Mouse (Mus musculus): ENCODE measurements at regions not wholly inside any gene's neighbourhood (a gene's known extent, or its start where the extent isn't known, plus 50 kb on each side); places are given as distances from the start of the nearest gene placed in this dataset.

DNA sequence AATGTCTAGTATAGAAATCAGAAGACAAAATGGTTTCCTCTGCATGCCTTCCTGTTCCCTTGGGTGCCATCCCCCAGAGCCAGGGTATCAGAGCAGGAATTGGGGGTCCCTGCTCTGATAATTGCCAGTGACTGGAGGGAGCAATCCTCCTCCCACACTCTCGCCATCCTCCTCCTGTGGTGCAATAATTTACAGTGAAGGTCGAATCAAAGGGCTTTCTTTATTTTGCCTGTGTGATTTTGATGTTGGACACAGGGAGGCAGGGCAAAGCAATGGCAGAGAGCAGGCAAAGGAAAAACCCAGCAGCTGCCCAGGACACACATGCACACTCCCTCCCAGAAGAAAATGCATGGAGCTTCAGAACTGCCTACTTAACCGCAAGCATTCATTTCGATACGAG is 847.8 kb upstream of the Gm5150 start:
- peak; percentile 85 for ATAC-seq (ENCODE audit: low FRiP score, low TSS enrichment)
- peak; percentile 74 for DNase-seq
- H3K4me2 ChIP-seq (ENCODE audit: low read length) = peak overlapping the region; percentile 24; the same call in 1 of the 2 replicates

DNA sequence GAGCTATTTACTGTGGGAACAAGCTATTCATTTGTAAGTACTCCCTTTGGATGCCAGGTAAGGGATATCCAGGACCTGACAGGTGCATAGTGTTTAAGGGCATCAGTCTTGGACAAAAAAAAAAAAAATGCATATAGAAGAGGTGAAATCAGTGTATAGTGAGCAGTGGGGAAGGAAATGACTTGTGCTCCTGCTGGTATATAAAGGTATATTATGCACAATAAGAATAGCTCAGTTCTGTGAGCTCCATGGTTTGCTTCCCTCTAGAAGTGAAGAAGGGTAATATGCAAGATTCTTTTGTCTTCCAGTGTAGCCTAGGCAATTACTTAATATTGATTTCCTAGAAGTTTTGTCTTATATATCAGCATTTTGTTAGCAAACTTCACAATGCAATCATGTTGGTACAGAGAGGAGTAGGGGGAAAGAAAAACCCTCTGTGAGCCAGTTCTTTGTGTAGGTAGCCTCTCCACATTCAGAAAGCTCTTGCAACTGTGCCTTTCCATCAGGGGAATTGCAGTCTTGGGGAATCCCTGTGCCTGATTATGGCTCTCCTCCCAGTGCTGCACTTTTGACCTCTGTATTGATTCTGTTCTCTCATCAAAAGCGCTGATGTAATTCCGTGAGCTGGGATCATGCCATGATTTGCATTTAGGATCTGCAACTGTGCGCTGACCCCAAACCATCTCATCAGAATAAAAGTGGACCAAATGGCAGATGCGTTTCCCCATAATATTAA is 840.7 kb upstream of the Gm5150 start:
- no peaks in the 10 kb centered on the region for H3K36me3 ChIP-seq (ENCODE audit: control insufficient read depth, insufficient read depth, low read length)
- H3K4me3 ChIP-seq (replicated peaks; ENCODE audit: low read depth, low read length) = no peak overlapping the region
- ATAC-seq (ENCODE audit: low FRiP score, low TSS enrichment) (no peak), DNase-seq (no peak)
- no peaks in the 10 kb centered on the region for H3K9me3 ChIP-seq (ENCODE audit: control insufficient read depth, low read length)
- WGBS = 10% methylated on average over 4 of the region's 4 CpGs
- no peak overlapping the region for H3K4me2 ChIP-seq (ENCODE audit: low read length)
- H3K27ac ChIP-seq (replicated peaks; ENCODE audit: low read depth, low read length) = peak overlapping the region; percentile 63
- H3K9ac ChIP-seq (replicated peaks; ENCODE audit: low read length) = no peak overlapping the region
- H3K4me1 ChIP-seq (ENCODE audit: control insufficient read depth, insufficient read depth, low read length) = peaks cover 4% of the 10 kb centered on the region; the same call in 1 of the 2 replicates
- H3K27me3 ChIP-seq (ENCODE audit: control insufficient read depth, insufficient read depth, low read length) = no peaks in the 10 kb centered on the region

More for the DNA sequence above, 847.8 kb upstream of the Gm5150 start:
- Histone ChIP-seq H3K4me1 (ENCODE audit: control insufficient read depth, insufficient read depth, low read length) (peaks cover 29% of the 10 kb centered on the region), H3K36me3 (ENCODE audit: control insufficient read depth, insufficient read depth, low read length) (no peaks in the 10 kb centered on the region), H3K9ac (replicated peaks; ENCODE audit: low read length) (0 out of 2 replicates have a peak overlapping the region, but pooled peaks have one; percentile 0), H3K27me3 (ENCODE audit: control insufficient read depth, insufficient read depth, low read length) (no peaks in the 10 kb centered on the region), H3K27ac (replicated peaks; ENCODE audit: low read depth, low read length) (peak overlapping the region; percentile 86), H3K9me3 (ENCODE audit: control insufficient read depth, low read length) (no peaks in the 10 kb centered on the region), H3K4me3 (replicated peaks; ENCODE audit: low read depth, low read length) (no peak overlapping the region)
- WGBS = 27% methylated on average over 5 of the region's 5 CpGs

DNA sequence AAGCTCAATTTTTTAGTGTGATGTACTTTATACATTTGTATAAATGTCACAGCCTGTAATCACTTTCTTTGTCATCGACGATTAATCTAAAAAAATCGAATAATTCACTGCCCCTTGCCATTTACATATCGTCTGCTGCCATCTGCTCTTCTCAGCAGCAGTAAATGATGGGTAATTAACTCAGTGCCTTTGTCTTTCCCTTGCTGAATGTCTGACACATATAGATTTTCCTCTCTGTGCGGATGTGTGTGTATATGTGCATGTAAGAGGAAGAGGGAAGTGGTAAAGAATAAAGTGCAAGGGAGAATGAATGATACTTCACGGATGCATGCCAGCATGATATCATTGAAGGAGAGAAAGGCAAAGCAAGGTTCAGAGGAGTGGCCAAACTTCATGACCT is 814.3 kb upstream of the Gm5150 start:
- H3K27me3 ChIP-seq (ENCODE audit: control insufficient read depth, insufficient read depth, low read length) = no peaks in the 10 kb centered on the region
- H3K4me2 ChIP-seq (ENCODE audit: low read length) = no peak overlapping the region
- no peaks in the 10 kb centered on the region for H3K36me3 ChIP-seq (ENCODE audit: control insufficient read depth, insufficient read depth, low read length)
- ATAC-seq (ENCODE audit: low FRiP score, low TSS enrichment) (no peak), DNase-seq (peak; percentile 31)
- peak overlapping the region; percentile 90 for H3K27ac ChIP-seq (replicated peaks; ENCODE audit: low read depth, low read length)
- no peaks in the 10 kb centered on the region for H3K9me3 ChIP-seq (ENCODE audit: control insufficient read depth, low read length)
- 36% methylated on average over 6 of the region's 6 CpGs for WGBS
- H3K9ac ChIP-seq (replicated peaks; ENCODE audit: low read length) = no peak overlapping the region
- H3K4me1 ChIP-seq (ENCODE audit: control insufficient read depth, insufficient read depth, low read length) = 0 out of 2 replicates have a peak, but pooled peaks cover 10% of the 10 kb centered on the region
- no peak overlapping the region for H3K4me3 ChIP-seq (replicated peaks; ENCODE audit: low read depth, low read length)

DNA sequence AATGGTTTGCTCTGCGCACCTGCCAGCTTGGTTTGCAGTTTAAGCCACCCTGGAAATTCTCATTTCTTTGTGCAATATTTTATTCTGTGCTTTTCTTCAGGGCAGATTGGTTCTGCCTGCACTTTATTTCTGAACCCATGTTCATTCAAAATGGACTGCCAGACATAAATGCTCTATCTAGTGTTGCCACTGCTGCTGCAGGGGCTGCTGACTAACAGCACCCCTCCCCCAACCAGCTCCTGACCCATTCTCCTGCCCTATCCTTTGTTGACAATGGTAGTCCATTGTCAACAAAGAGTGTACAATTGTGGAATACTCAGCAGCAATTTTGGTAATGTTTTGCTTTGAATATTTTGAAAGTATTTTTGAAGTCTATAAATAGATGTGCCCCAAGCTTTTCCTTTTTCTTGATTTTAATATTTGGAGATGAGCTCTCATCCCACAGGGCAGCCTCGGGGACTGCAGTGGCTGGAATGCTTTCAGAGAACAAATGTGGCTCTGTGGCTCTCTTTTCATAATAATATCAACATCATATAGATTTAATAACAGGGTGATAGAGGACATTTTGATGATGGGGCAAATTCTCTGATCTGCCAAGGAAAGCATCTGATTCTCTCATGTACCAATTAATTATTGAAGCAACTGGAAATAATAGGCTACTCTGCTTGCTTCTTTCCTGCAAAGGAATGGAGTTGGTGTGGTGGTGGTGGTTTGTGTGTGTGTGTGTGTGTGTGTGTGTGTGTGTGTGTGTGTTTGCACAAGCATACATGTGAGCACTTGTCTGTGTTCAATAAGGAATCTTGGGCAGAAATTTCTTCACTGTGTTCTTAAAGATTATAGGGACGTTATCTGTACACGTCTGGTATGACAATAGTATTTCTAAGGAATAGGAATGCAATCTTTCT is 813.2 kb upstream of the Gm5150 start:
- peak overlapping the region; percentile 90 for H3K27ac ChIP-seq (replicated peaks; ENCODE audit: low read depth, low read length)
- H3K27me3 ChIP-seq (ENCODE audit: control insufficient read depth, insufficient read depth, low read length) = no peaks in the 10 kb centered on the region
- H3K9me3 ChIP-seq (ENCODE audit: control insufficient read depth, low read length) = no peaks in the 10 kb centered on the region
- no peaks in the 10 kb centered on the region for H3K36me3 ChIP-seq (ENCODE audit: control insufficient read depth, insufficient read depth, low read length)
- ATAC-seq (ENCODE audit: low FRiP score, low TSS enrichment) (peak; percentile 89), DNase-seq (peak; percentile 82)
- H3K4me1 ChIP-seq (ENCODE audit: control insufficient read depth, insufficient read depth, low read length) = 0 out of 2 replicates have a peak, but pooled peaks cover 10% of the 10 kb centered on the region
- H3K4me3 ChIP-seq (replicated peaks; ENCODE audit: low read depth, low read length) = no peak overlapping the region
- H3K9ac ChIP-seq (replicated peaks; ENCODE audit: low read length) = no peak overlapping the region; the same call in 1 of the 2 replicates
- H3K4me2 ChIP-seq (ENCODE audit: low read length) = peak overlapping the region; percentile 40
- 45% methylated on average over 4 of the region's 4 CpGs for WGBS

DNA sequence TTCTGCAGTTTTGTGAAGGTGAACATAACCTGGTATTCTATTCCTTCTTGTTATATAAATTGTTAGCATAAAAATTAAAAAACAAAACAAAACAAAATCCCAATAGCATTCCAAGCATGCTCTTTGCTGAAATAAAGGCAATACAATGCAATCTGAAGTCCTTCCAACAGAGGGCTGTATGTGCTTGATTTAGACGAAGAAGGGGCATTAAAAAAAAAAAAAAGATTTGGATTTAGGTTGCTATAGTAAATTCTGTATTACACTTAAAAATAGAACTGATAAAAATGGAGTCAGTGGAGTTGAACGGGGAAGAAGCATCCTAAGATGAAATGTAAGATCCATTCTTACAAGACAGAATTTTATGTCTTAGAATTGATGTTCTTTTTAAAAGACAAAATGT is 810.6 kb upstream of the Gm5150 start:
- WGBS = 11% methylated on average over 2 of the region's 2 CpGs
- Histone ChIP-seq H3K4me3 (replicated peaks; ENCODE audit: low read depth, low read length) (no peak overlapping the region), H3K4me1 (ENCODE audit: control insufficient read depth, insufficient read depth, low read length) (0 out of 2 replicates have a peak, but pooled peaks cover 10% of the 10 kb centered on the region), H3K27ac (replicated peaks; ENCODE audit: low read depth, low read length) (no peak overlapping the region), H3K4me2 (ENCODE audit: low read length) (no peak overlapping the region), H3K9ac (replicated peaks; ENCODE audit: low read length) (no peak overlapping the region), H3K36me3 (ENCODE audit: control insufficient read depth, insufficient read depth, low read length) (no peaks in the 10 kb centered on the region), H3K9me3 (ENCODE audit: control insufficient read depth, low read length) (no peaks in the 10 kb centered on the region), H3K27me3 (ENCODE audit: control insufficient read depth, insufficient read depth, low read length) (no peaks in the 10 kb centered on the region)
- ATAC-seq (ENCODE audit: low FRiP score, low TSS enrichment) (peak; percentile 14; the same call in 1 of the 2 replicates), DNase-seq (peak; percentile 87)

DNA sequence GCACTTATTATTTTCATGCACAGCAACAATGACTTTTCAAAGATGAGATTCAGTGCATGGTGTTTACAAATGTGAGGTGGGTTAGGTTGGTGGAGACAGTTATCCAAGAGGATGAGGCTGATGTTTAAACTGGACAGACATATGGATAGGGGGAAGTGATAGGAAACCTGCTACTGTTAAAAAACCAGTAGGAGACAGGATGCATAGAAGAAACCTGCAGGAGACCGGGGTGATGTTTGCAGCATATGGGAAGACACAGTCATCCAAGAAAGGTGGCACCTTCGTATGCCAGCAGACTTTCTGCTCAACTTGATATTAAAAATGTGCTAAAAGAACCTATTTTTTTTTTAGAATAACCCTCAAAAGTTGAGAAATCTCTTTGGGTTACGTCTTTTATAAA is 809.9 kb upstream of the Gm5150 start:
- WGBS = 75% methylated on average over 3 of the region's 3 CpGs
- no peak overlapping the region for H3K4me3 ChIP-seq (replicated peaks; ENCODE audit: low read depth, low read length)
- no peaks in the 10 kb centered on the region for H3K27me3 ChIP-seq (ENCODE audit: control insufficient read depth, insufficient read depth, low read length)
- ATAC-seq (ENCODE audit: low FRiP score, low TSS enrichment) (no peak), DNase-seq (no peak)
- peaks cover 10% of the 10 kb centered on the region; the same call in 1 of the 2 replicates for H3K4me1 ChIP-seq (ENCODE audit: control insufficient read depth, insufficient read depth, low read length)
- H3K4me2 ChIP-seq (ENCODE audit: low read length) = no peak overlapping the region
- H3K9ac ChIP-seq (replicated peaks; ENCODE audit: low read length) = no peak overlapping the region
- no peaks in the 10 kb centered on the region for H3K36me3 ChIP-seq (ENCODE audit: control insufficient read depth, insufficient read depth, low read length)
- no peaks in the 10 kb centered on the region for H3K9me3 ChIP-seq (ENCODE audit: control insufficient read depth, low read length)
- H3K27ac ChIP-seq (replicated peaks; ENCODE audit: low read depth, low read length) = no peak overlapping the region

DNA sequence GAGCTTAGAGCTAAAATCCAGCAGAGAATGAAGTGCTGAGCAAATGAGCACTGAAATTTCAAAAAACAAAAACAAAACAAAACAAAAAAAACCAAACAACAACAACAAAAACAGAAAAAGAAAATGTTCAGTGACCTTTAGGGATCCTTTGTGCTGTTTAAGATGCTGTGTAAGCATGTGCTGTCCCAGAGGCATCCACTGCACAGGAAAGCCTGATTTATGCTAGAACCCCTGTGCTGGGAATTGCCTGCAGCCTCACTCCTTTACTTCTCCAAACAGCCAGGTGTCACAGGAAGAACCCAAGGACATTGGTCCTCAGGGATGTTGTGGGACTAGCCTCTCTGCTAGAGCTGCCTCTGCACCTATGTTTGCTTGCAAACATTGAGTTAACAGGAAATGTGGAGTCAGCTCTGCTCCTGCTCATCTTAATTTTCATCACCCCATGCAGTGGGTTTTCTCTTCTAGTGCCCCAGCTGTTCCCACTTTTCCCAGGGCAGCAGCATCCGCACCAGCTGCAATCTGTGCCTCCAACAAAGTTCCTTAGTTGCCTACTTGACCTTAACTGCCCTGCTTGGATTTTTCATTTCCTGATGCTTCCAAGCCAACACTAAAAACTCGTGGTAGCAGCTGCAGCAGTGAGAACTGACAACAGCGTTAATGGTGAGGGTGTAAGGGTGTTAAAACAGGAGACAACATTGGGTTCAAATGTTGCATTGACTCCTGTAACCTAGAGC is 804.8 kb upstream of the Gm5150 start:
- DNase-seq (peak; percentile 23), ATAC-seq (ENCODE audit: low FRiP score, low TSS enrichment) (no peak)
- H3K27me3 ChIP-seq (ENCODE audit: control insufficient read depth, insufficient read depth, low read length) = no peaks in the 10 kb centered on the region
- peaks cover 4% of the 10 kb centered on the region; the same call in 1 of the 2 replicates for H3K4me1 ChIP-seq (ENCODE audit: control insufficient read depth, insufficient read depth, low read length)
- 45% methylated on average over 3 of the region's 3 CpGs for WGBS
- no peaks in the 10 kb centered on the region for H3K9me3 ChIP-seq (ENCODE audit: control insufficient read depth, low read length)
- no peak overlapping the region for H3K9ac ChIP-seq (replicated peaks; ENCODE audit: low read length)
- no peak overlapping the region for H3K4me2 ChIP-seq (ENCODE audit: low read length)
- no peaks in the 10 kb centered on the region for H3K36me3 ChIP-seq (ENCODE audit: control insufficient read depth, insufficient read depth, low read length)
- no peak overlapping the region for H3K4me3 ChIP-seq (replicated peaks; ENCODE audit: low read depth, low read length)
- H3K27ac ChIP-seq (replicated peaks; ENCODE audit: low read depth, low read length) = 0 out of 2 replicates have a peak overlapping the region, but pooled peaks have one; percentile 13

DNA sequence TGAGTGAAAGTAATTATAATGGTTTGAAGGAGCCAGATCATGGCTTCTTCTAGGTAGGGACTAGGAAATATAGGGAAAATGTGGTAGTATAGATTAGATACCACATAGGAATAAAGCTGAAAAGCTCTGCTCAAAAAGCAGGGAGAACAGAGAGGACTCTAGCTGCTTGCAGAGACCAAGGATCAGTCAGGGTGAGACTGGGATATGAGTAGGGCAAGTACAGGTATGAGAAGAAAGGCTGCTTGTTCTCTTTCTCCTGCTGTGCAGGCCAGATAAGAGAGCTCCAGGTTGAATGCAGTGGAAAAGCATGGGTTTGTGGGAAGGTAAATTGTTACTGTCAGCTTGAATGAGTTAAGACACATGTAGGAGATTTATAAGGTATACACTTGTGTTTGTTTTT is 797.4 kb upstream of the Gm5150 start:
- ATAC-seq (ENCODE audit: low FRiP score, low TSS enrichment) (no peak), DNase-seq (no peak)
- no peak overlapping the region for H3K9ac ChIP-seq (replicated peaks; ENCODE audit: low read length)
- no peak overlapping the region for H3K27ac ChIP-seq (replicated peaks; ENCODE audit: low read depth, low read length)
- H3K27me3 ChIP-seq (ENCODE audit: control insufficient read depth, insufficient read depth, low read length) = no peaks in the 10 kb centered on the region
- no peak overlapping the region for H3K4me3 ChIP-seq (replicated peaks; ENCODE audit: low read depth, low read length)
- no peaks in the 10 kb centered on the region for H3K9me3 ChIP-seq (ENCODE audit: control insufficient read depth, low read length)
- no peak overlapping the region for H3K4me2 ChIP-seq (ENCODE audit: low read length)
- no peaks in the 10 kb centered on the region for H3K4me1 ChIP-seq (ENCODE audit: control insufficient read depth, insufficient read depth, low read length)
- no peaks in the 10 kb centered on the region for H3K36me3 ChIP-seq (ENCODE audit: control insufficient read depth, insufficient read depth, low read length)
